Mouse (Mus musculus) Patski (cell line): ENCODE data around the gene Ppp1r1c. TPM values are rescaled to one million over a fixed set of nuclear protein-coding genes. Genes with fewer than 3 reads are reported as not detected.

Experiments
- ATAC-seq: fragments of 100-300 bp; one replicate; pipeline ENCODE4 v1.8.0; 2021
- CTCF ChIA-PET: fragments of 350-600 bp; sonication (Branson Sonifier 250); formaldehyde crosslinking; loops from one replicate; lab custom pipeline; 2022; ENCODE audit warnings: inconsistent platforms; lab: Charles Lee
- POLR2A ChIA-PET: fragments of 350-600 bp; sonication (Branson Sonifier 250); formaldehyde crosslinking; loops from one replicate; lab custom pipeline; 2022; ENCODE audit warnings: antibody characterized with exemption, inconsistent platforms; lab: Charles Lee
- DNase-seq: peaks from one replicate; pipeline ENCODE4 v3.0.0-alpha.2; 2011; ENCODE audit warnings: low read depth, low spot score
- H3K27me3 ChIP-seq: fragments of 371-371 bp; one replicate; pipeline ENCODE4 v1.5.1; 2021
- CTCF ChIP-seq: fragments of 100-300 bp; IDR thresholded peaks from one replicate; pipeline ENCODE4 v1.5.1; 2021
- in situ Hi-C: fragments of 300-500 bp; cut with MboI; formaldehyde crosslinking; loops from 3 replicates; pipeline ENCODE4 v1.11.1; 2018; ENCODE audit warnings: low pct_unique_long_range_greater_than_20kb, mixed read lengths
- polyA plus RNA-seq: library from polyadenylated mRNA; unstranded; gene quantifications from one replicate; pipeline ENCODE4 v1.2.3, GENCODE M21; 2021

Gene Ppp1r1c
- polyA plus RNA-seq: not detected

DNA sequence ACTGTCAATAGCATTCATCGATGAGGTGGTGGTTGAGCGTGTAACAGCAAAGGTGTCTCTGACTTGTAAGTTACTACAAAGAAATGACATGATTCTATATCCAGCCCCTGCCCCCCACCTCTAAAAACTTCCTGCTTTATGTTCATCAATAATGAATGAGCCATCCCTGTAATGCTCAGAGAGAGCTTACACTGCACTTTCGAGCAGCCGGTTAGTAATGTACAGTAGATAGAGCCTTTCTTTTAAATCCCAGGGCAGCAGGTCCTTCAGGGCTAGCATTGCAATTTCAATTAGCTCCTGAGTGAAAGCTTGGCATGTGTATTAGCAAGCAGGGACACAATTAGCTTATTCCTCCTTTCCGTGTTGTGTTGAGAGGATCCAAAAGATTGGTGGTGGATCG is at the start of gene Ppp1r1c:
Gene Ppp1r1c (plus strand): TSS at position 206 of the 400 bp plus-strand sequence.
- TF ChIP-seq CTCF: no peak
- ATAC-seq (no peak), DNase-seq (no peak)
- POLR2A ChIA-PET: interaction anchor here (0.5 kb wide), 1 partner anchor 1641 kb away, joined by 3 read pairs; no protein-coding TSS in a partner anchor
- in situ Hi-C loops: no loop called here
- peaks cover 16% of the 10 kb centered on the region for H3K27me3 ChIP-seq
- CTCF ChIA-PET: interaction anchor here (1.4 kb wide), 1 partner anchor 13 kb away, joined by 3 read pairs; no protein-coding TSS in a partner anchor

DNA sequence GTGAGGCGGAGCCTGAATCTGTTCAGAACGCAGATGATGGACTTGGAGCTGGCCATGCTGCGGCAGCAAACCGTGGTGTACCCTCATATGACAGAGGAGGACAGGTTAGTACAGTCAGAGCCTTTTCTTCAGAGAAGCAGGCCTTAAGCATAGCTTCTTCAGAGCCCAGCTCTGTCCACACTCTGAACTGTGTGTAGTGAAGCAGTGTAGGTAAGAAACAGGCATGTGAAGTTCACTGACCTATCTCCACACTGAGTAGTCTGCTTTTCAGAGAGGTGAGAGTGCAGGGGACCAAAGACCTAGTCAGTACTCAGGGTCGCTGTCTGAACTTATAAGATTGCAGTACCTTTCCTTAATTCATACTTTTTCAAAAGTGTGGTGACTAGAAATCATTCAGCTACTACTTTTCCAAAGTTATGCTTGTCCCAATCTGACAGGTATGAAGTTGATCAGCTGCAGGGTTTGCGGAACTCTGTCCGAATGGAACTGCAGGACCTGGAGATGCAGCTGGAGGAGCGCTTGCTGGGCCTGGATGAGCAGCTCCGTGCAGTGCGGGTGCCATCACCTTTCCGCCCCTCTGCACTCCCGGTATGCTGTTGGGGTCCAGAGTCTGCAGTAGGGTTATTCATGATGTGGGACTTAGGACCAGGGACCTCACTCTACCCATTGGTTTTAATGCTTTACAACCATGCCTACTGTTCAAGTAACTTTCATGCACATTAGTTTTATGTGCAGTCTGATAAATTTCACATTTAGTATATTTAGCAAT is 47.0 kb upstream of the Ppp1r1c start:
- DNase-seq: no peak
- no peak for ATAC-seq
- ChIA-PET CTCF (interaction anchor here (1.0 kb wide), 1 partner anchor 22 kb away, joined by 4 read pairs; no protein-coding TSS in a partner anchor), POLR2A (no interaction called here)
- in situ Hi-C loops: loop anchor here (25.0 kb wide), 1 partner anchor 698 kb away; no protein-coding TSS in a partner anchor
- no peak for TF ChIP-seq CTCF
- H3K27me3 ChIP-seq: no peaks in the 10 kb centered on the region

DNA sequence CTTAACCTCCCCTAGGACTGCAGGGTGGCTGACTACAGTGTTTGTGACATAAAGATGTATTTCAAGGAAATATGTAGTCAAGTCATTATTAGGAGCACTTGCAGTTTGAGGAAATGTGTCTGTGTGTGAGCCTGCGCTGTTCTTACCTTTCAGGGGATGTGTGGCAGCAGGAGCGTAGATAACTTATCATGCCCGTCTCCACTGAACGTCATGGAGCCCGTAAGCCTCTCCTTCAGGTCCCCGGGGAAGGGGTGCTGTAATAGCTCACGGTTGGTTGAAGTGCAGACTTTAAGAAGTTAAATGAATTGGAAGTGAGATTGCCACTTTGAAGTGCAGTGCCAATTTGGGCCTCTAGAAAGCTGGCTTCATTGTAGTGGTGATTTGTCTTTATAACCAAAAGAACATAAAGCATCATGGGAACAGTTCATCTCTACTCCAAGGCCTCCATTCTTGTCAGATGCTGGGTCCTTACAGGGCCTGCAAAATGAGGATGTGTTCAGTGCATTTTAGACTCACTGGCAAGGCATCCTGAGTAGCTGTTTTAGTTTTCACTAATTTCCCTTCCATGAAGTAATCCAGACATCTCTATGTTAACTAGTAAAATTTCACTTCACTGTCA is 46.0 kb upstream of the Ppp1r1c start:
- TF ChIP-seq CTCF: no peak
- ChIA-PET POLR2A (interaction anchor here (0.8 kb wide), 1 partner anchor 81 kb away, joined by 3 read pairs; no protein-coding TSS in a partner anchor), CTCF (no interaction called here)
- ATAC-seq: no peak
- no peaks in the 10 kb centered on the region for H3K27me3 ChIP-seq
- DNase-seq: no peak
- in situ Hi-C loops: loop anchor here (25.0 kb wide), 1 partner anchor 699 kb away; no protein-coding TSS in a partner anchor

DNA sequence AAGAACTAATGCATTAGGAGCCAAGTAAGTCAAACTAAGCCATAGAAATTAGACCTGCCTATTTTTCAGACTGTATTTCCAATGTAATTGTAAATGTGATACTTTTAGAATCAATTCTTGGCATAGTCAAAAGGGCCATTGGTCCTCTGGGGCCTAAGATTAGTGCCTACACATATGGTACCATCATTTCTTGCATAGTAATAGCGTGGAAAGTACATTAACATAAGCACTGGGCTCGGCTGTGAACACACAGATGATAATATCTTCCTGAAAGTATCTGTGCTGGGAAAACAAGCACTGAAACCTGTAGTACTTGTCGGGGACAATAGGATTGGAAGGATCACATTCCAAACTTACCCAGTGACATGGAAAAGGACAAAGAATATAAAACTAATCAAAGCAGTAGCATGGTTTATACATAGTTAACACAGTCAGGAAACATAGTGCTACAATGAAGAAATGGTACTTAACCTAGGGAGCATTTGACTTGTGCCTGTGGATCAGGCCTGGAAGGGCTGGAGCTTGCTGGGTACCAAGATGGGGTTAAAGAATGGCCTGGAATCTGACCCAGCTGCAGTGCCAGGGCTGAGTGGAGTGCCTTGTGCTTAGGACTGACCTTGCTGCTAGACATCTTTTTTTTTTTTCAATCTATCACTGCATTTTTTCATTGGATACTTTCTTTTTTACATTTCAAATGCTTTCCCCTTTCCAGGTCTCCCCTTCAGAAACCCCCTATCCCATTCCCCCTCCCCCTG is 42.9 kb upstream of the Ppp1r1c start:
- in situ Hi-C loops: loop anchor here (25.0 kb wide), 1 partner anchor 702 kb away; no protein-coding TSS in a partner anchor
- POLR2A ChIA-PET: no interaction called here

DNA sequence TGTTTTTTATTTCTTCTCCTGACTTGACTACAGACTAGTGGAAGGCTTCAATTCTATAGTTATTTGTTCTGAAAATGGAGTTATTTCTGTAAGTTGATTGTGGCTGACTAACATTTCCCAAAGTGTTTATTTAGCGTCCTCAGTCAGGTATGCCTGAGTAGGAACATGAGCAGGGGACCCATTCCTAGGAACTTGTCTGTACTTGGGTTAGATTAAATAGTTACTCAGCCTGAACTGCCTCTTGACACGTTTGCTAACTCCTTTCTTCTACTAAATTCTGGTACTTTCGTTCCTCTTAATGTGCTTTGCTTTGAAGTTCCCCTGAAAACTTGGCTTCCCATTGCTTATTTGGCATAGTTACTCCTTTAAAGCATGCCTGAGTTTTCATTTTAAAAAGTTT is 42.1 kb upstream of the Ppp1r1c start:
- no peak for TF ChIP-seq CTCF
- ATAC-seq (no peak), DNase-seq (no peak)
- POLR2A ChIA-PET: no interaction called here
- CTCF ChIA-PET: no interaction called here
- H3K27me3 ChIP-seq: no peaks in the 10 kb centered on the region
- in situ Hi-C loops: loop anchor here (25.0 kb wide), 1 partner anchor 703 kb away; no protein-coding TSS in a partner anchor

More for the DNA sequence above, 42.9 kb upstream of the Ppp1r1c start:
- H3K27me3 ChIP-seq: no peaks in the 10 kb centered on the region
- ATAC-seq: no peak
- DNase-seq: no peak
- no peak for TF ChIP-seq CTCF
- CTCF ChIA-PET: no interaction called here

DNA sequence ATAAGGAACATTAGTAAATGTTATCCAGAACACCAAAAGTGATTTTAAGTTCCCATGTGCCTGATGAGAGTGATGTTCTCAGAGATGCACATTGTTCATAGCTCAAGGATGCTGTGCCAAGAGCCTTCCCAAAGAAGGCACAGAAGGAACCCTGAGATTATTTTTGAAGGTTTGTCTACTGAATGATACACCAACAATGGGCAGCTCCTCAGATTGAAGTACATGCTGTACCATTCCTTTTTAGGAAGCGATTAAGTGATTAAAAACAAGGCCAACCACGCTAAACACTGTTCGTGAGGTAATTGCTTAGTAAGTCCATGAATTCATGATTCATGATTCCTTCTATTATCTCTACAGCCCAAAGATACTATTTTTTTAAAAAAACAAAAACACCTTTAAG is 32.3 kb upstream of the Ppp1r1c start:
- in situ Hi-C loops: no loop called here
- ATAC-seq: no peak
- POLR2A ChIA-PET: no interaction called here
- no peak for DNase-seq
- no peaks in the 10 kb centered on the region for H3K27me3 ChIP-seq
- TF ChIP-seq CTCF: no peak
- CTCF ChIA-PET: interaction anchor here (0.6 kb wide), 1 partner anchor 75 kb away, joined by 3 read pairs; no protein-coding TSS in a partner anchor

DNA sequence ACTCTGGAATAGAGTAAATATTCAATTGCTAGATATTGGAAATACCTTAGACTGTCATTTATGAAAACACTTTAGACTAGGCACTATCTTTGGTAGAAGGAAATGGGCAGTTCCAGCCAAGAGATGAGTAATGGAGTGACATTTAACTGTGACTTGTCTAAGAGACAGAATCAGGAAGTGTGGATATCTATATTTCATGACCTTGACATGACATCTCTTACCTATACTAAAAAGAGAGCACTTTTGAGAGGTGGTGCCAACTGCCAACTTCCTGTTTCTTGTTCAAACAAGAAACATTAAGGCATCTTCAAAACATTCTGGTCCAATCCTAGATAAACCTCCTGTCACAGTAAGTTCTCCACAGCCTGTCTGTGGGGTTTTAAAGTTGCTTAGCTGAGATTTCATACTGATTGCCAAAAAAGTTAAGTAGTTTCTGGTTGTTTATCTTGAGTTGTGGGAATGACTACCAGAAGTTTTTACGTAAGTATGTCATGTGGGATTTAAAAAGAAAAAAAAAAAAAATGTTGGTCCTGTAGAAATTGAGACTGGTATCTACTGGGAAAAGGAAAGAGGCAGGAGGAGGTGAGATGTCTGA is 29.8 kb upstream of the Ppp1r1c start:
- DNase-seq (no peak), ATAC-seq (no peak)
- no peak for TF ChIP-seq CTCF
- ChIA-PET CTCF (no interaction called here), POLR2A (no interaction called here)
- in situ Hi-C loops: no loop called here
- H3K27me3 ChIP-seq: no peaks in the 10 kb centered on the region

DNA sequence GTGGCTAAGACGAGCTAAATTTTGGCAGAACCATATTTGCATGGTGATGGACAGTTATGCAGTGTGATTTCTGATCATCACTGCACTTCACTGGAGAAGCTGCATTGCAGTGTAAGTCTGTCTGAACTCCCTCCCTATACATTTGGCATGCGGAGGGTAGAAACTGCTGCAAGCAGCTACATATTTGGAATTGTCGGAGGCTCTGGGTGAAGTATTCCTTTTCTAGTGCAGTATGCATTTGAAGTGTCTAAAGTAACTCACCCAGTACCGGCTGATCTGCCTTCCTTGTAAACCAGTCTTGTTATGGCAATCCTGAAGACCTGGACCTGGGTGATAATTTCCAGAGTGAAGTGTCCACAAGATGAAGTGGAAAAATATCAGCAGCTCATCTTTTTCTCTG is 25.9 kb upstream of the Ppp1r1c start:
- DNase-seq: no peak
- ChIA-PET CTCF (interaction anchor here (1.2 kb wide), 1 partner anchor 21 kb away, joined by 4 read pairs; no protein-coding TSS in a partner anchor), POLR2A (no interaction called here)
- no peak for ATAC-seq
- H3K27me3 ChIP-seq: no peaks in the 10 kb centered on the region
- in situ Hi-C loops: no loop called here
- TF ChIP-seq CTCF: no peak

DNA sequence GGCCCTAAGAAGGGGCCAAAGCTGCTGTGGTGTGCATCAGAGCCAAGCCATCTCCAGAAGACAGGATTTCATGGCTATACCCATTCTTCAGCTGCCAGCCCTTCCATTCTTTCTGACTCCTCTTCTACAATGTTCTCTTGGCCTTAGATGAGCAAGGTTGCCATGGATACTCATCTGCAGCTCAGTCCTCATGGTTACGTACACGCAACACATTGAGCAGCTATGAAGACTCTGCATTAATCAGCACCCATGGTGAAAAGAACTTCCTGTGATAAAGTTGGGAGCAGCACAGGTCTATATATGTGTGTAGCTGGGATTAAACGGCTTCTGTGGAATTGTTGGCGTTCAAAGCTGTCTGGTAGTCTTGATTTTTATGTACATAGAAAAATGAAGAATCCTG is 24.3 kb upstream of the Ppp1r1c start:
- in situ Hi-C loops: no loop called here
- ATAC-seq (no peak), DNase-seq (no peak)
- POLR2A ChIA-PET: interaction anchor here (0.6 to 0.7 kb wide), 2 partner anchors 19 to 1499 kb away, joined by 3 read pairs; no protein-coding TSS in a partner anchor
- no peaks in the 10 kb centered on the region for H3K27me3 ChIP-seq
- TF ChIP-seq CTCF: no peak
- CTCF ChIA-PET: interaction anchor here (1.0 kb wide), 1 partner anchor 592 kb away, joined by 3 read pairs; no protein-coding TSS in a partner anchor

DNA sequence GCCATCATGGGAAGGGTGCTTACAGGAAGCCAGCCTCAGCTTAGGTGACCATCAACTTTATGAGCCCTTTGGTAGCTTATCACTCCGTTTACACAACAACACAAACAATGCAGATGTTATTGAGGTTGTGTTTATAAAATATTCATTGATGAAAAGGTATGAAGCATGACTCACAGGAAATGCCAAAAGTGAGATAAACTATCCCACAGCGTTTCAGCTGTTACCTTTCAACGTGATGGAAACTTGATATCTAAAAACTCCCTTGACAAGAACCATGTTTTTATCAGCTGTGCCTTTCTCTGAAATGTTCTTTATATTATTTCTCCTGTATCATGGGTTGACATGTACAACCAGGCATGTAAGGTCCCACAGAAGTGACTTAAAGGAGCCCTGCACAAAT is 16.7 kb upstream of the Ppp1r1c start:
- no peak for ATAC-seq
- H3K27me3 ChIP-seq: no peaks in the 10 kb centered on the region
- CTCF ChIA-PET: interaction anchor here (0.7 to 1.0 kb wide), 2 partner anchors 11 to 206 kb away, joined by 3 read pairs; no protein-coding TSS in a partner anchor
- POLR2A ChIA-PET: no interaction called here
- no peak for TF ChIP-seq CTCF
- in situ Hi-C loops: no loop called here
- no peak for DNase-seq
